Comparison of ENCODE assay signal across 8 mouse cellular contexts in genomic region chr17:6475913-6476312, GRCm38 (mm10). TPM values are rescaled to one million over a fixed set of nuclear protein-coding genes. Genes with fewer than 3 reads are reported as not detected.
DNase-seq lines count a peak whose midpoint lies in the region; ATAC-seq and TF ChIP-seq lines count a peak whose summit lies in the region.
"Not testable (repeated sequence)": the region's sequence is repeated elsewhere in the genome, so short reads cannot be mapped to it uniquely, and the experiment has no call there.

No protein-coding gene starts in this region.

- not testable (repeated sequence) for TF ChIP-seq RAD21 in CH12.LX (IDR thresholded peaks at IDR 0.05; ENCODE audit: low read depth, low read length)

- ATAC-seq in embryonic facial prominence, embryonic 11.5 days (replicated peaks; ENCODE audit: insufficient number of reproducible peaks, low FRiP score, low TSS enrichment, low read depth); forebrain, postnatal 0 days; hindbrain, embryonic 13.5 days (ENCODE audit: low FRiP score); kidney, embryonic 16.5 days (ENCODE audit: low FRiP score, low TSS enrichment); liver, embryonic 16.5 days (ENCODE audit: low read depth); midbrain, embryonic 15.5 days (replicated peaks); stomach, embryonic 15.5 days (ENCODE audit: insufficient read depth, low FRiP score, low read depth): not testable (repeated sequence)

- 60% methylated on average over 7 of the region's 7 CpGs for WGBS in embryonic facial prominence, embryonic 11.5 days
- 55% methylated on average over 7 of the region's 7 CpGs for WGBS in forebrain, postnatal 0 days
- WGBS in hindbrain, embryonic 13.5 days, result 63% methylated on average over 7 of the region's 7 CpGs
- 53% methylated on average over 6 of the region's 7 CpGs for WGBS in kidney, embryonic 16.5 days
- WGBS in liver, embryonic 16.5 days (ENCODE audit: insufficient replicate concordance), result 38% methylated on average over 7 of the region's 7 CpGs
- 69% methylated on average over 7 of the region's 7 CpGs for WGBS in midbrain, embryonic 15.5 days
- WGBS in stomach, embryonic 15.5 days, result 53% methylated on average over 7 of the region's 7 CpGs

- not testable (repeated sequence) for H3K36me3 ChIP-seq in CH12.LX (replicated peaks in 1 of 2; ENCODE audit: control insufficient read depth in 1 of 2, insufficient read depth in 1 of 2, low read length in 1 of 2); embryonic facial prominence, embryonic 11.5 days (replicated peaks; ENCODE audit: control insufficient read depth, insufficient read depth, low read depth, low read length); forebrain, postnatal 0 days (ENCODE audit: insufficient read depth); hindbrain, embryonic 13.5 days; kidney, embryonic 16.5 days (ENCODE audit: insufficient read depth, low read length); liver, embryonic 16.5 days (ENCODE audit: control insufficient read depth, insufficient read depth); midbrain, embryonic 15.5 days (replicated peaks); stomach, embryonic 15.5 days

- H3K9me3 ChIP-seq in CH12.LX (replicated peaks; ENCODE audit: low read length); embryonic facial prominence, embryonic 11.5 days (replicated peaks; ENCODE audit: control insufficient read depth, low read length); forebrain, postnatal 0 days (ENCODE audit: low read length); hindbrain, embryonic 13.5 days; kidney, embryonic 16.5 days (ENCODE audit: low read length); liver, embryonic 16.5 days (replicated peaks; ENCODE audit: control insufficient read depth, low read length); midbrain, embryonic 15.5 days; stomach, embryonic 15.5 days: not testable (repeated sequence)

- peak overlapping the region; percentile 88 for H3K4me2 ChIP-seq in CH12.LX (ENCODE audit: insufficient read depth, low read depth, poor library complexity, severe bottlenecking)
- H3K4me2 ChIP-seq in embryonic facial prominence, embryonic 11.5 days (ENCODE audit: low read depth, low read length), result peak overlapping the region; percentile 90
- peak overlapping the region; percentile 71 for H3K4me2 ChIP-seq in forebrain, postnatal 0 days (ENCODE audit: low read depth)
- H3K4me2 ChIP-seq in hindbrain, embryonic 13.5 days, result peak overlapping the region; percentile 95
- H3K4me2 ChIP-seq in kidney, embryonic 16.5 days (replicated peaks; ENCODE audit: low read depth, low read length), result peak overlapping the region; percentile 97
- peak overlapping the region; percentile 78 for H3K4me2 ChIP-seq in liver, embryonic 16.5 days (ENCODE audit: low read depth, low read length)
- H3K4me2 ChIP-seq in midbrain, embryonic 15.5 days, result peak overlapping the region; percentile 79
- peak overlapping the region; percentile 77 for H3K4me2 ChIP-seq in stomach, embryonic 15.5 days

- not testable (repeated sequence) for H3K9ac ChIP-seq in CH12.LX (ENCODE audit: insufficient read depth, low read depth); liver, embryonic 16.5 days (ENCODE audit: low read depth, low read length); stomach, embryonic 15.5 days
- peak overlapping the region; percentile 22; the same call in 1 of the 2 replicates for H3K9ac ChIP-seq in embryonic facial prominence, embryonic 11.5 days (replicated peaks; ENCODE audit: low read length)
- peak overlapping the region; percentile 83; the same call in 1 of the 2 replicates for H3K9ac ChIP-seq in forebrain, postnatal 0 days
- peak overlapping the region; percentile 90 for H3K9ac ChIP-seq in hindbrain, embryonic 13.5 days
- peak overlapping the region; percentile 75; the same call in 1 of the 2 replicates for H3K9ac ChIP-seq in kidney, embryonic 16.5 days (replicated peaks; ENCODE audit: low read length)
- peak overlapping the region; percentile 87; the same call in 1 of the 2 replicates for H3K9ac ChIP-seq in midbrain, embryonic 15.5 days

- dilution Hi-C loops in CH12.LX (cut with MboI; ENCODE audit: extremely low pct_ligation_motif_present, extremely low pct_unique_long_range_greater_than_20kb, low sequenced_read_pairs), result not testable (repeated sequence)

- H3K27ac ChIP-seq in CH12.LX (ENCODE audit: insufficient read depth, low read depth); embryonic facial prominence, embryonic 11.5 days (replicated peaks; ENCODE audit: low read depth, low read length); forebrain, postnatal 0 days (ENCODE audit: low read depth, low read length); hindbrain, embryonic 13.5 days; kidney, embryonic 16.5 days (ENCODE audit: low read length); liver, embryonic 16.5 days (ENCODE audit: low read length); midbrain, embryonic 15.5 days; stomach, embryonic 15.5 days: not testable (repeated sequence)

- H3K4me1 ChIP-seq in CH12.LX (ENCODE audit: control insufficient read depth in 1 of 2, insufficient read depth in 2 of 2); embryonic facial prominence, embryonic 11.5 days (ENCODE audit: control insufficient read depth, insufficient read depth, low read length); forebrain, postnatal 0 days (ENCODE audit: insufficient read depth); kidney, embryonic 16.5 days (ENCODE audit: insufficient read depth, low read length); liver, embryonic 16.5 days (ENCODE audit: control insufficient read depth, low read depth, low read length); stomach, embryonic 15.5 days: not testable (repeated sequence)
- peaks cover 26% of the 10 kb centered on the region for H3K4me1 ChIP-seq in hindbrain, embryonic 13.5 days (replicated peaks)
- peaks cover 14% of the 10 kb centered on the region for H3K4me1 ChIP-seq in midbrain, embryonic 15.5 days

- in situ Hi-C loops in CH12.LX (cut with MboI; ENCODE audit: low pct_ligation_motif_present, low pct_unique_long_range_greater_than_20kb, low sequenced_read_pairs), result not testable (repeated sequence)

- TF ChIP-seq POLR2A in CH12.LX (IDR thresholded peaks at IDR 0.05; ENCODE audit: low read depth, low read length), result not testable (repeated sequence)

- H3K4me3 ChIP-seq in CH12.LX (replicated peaks in 1 of 3; ENCODE audit: low read depth in 2 of 3, low read length in 2 of 3, poor library complexity in 1 of 3), result peak overlapping the region in 2 of 3 experiments; percentile 53 to 88
- peak overlapping the region; percentile 79 for H3K4me3 ChIP-seq in embryonic facial prominence, embryonic 11.5 days (ENCODE audit: low read depth, low read length)
- H3K4me3 ChIP-seq in forebrain, postnatal 0 days (ENCODE audit: low read depth, low read length), result peak overlapping the region; percentile 68; the same call in 1 of the 2 replicates
- H3K4me3 ChIP-seq in hindbrain, embryonic 13.5 days, result peak overlapping the region; percentile 57
- H3K4me3 ChIP-seq in kidney, embryonic 16.5 days (ENCODE audit: low read length), result peak overlapping the region; percentile 74
- peak overlapping the region; percentile 66; the same call in 1 of the 2 replicates for H3K4me3 ChIP-seq in liver, embryonic 16.5 days (ENCODE audit: low read depth, low read length)
- peak overlapping the region; percentile 61 for H3K4me3 ChIP-seq in midbrain, embryonic 15.5 days
- H3K4me3 ChIP-seq in stomach, embryonic 15.5 days (replicated peaks), result peak overlapping the region; percentile 61

- H3K79me2 ChIP-seq in CH12.LX (replicated peaks; ENCODE audit: control insufficient read depth, extremely low read depth, insufficient read depth, poor library complexity, severe bottlenecking), result not testable (repeated sequence)

- not testable (repeated sequence) for TF ChIP-seq EP300 in CH12.LX (IDR thresholded peaks at IDR 0.05; ENCODE audit: low read length)

- not testable (repeated sequence) for H3K27me3 ChIP-seq in CH12.LX (replicated peaks); embryonic facial prominence, embryonic 11.5 days (ENCODE audit: control insufficient read depth, insufficient read depth, low read length); forebrain, postnatal 0 days (ENCODE audit: insufficient read depth, low read length); hindbrain, embryonic 13.5 days; kidney, embryonic 16.5 days (ENCODE audit: insufficient read depth, low read length); liver, embryonic 16.5 days (ENCODE audit: control insufficient read depth, insufficient read depth, low read depth, low read length); midbrain, embryonic 15.5 days (replicated peaks); stomach, embryonic 15.5 days (replicated peaks)

- not testable (repeated sequence) for TF ChIP-seq CTCF in CH12.LX (conservative IDR thresholded peaks at IDR 0.05 in 1 of 2, IDR thresholded peaks at IDR 0.05 in 1 of 2; ENCODE audit: low read depth in 2 of 2, low read length in 2 of 2); forebrain, postnatal 0 days (IDR thresholded peaks at IDR 0.05; ENCODE audit: low read depth)

- not testable (repeated sequence) for DNase-seq in CH12.LX (ENCODE audit: extremely low read depth); embryonic facial prominence, embryonic 11.5 days (ENCODE audit: low spot score); forebrain, postnatal 0 days

RNA-seq across cellular contexts. Expression of gene Dynlt1b, which starts 46.0 kb away (rescaled TPM):
- total RNA-seq in CH12.LX (2012; rRNA removed) (338 and 389 TPM in 2 replicates), CH12.LX (2014; rRNA removed) (542 and 607 TPM in 2 replicates)
- polyA plus RNA-seq in CH12.LX (2012; ENCODE audit: insufficient read length, low read depth), result 287 and 371 TPM in 2 replicates
- 546 and 573 TPM in 2 replicates for polyA plus RNA-seq in embryonic facial prominence, embryonic 11.5 days (2014; fragmentation: Nextera tagmentation; extraction: Ambion mirVana)
- 431 and 543 TPM in 2 replicates for total RNA-seq in forebrain, postnatal 0 days (2014; rRNA removed)
- 1,167 and 1,337 TPM in 2 replicates for polyA plus RNA-seq in forebrain, postnatal 0 days (2015; fragmentation: Nextera tagmentation; extraction: Ambion mirVana)
- polyA plus RNA-seq in hindbrain, embryonic 13.5 days (2015; fragmentation: Nextera tagmentation; extraction: Ambion mirVana), result 1,230 and 1,256 TPM in 2 replicates
- 414 and 449 TPM in 2 replicates for polyA plus RNA-seq in kidney, embryonic 16.5 days (2015; fragmentation: Nextera tagmentation; extraction: Ambion mirVana)
- 198 and 205 TPM in 2 replicates for polyA plus RNA-seq in liver, embryonic 16.5 days (2015; fragmentation: Nextera tagmentation; extraction: Ambion mirVana)
- 1,067 and 1,101 TPM in 2 replicates for polyA plus RNA-seq in midbrain, embryonic 15.5 days (2015; fragmentation: Nextera tagmentation; extraction: Ambion mirVana)
- 461 and 518 TPM in 2 replicates for polyA plus RNA-seq in stomach, embryonic 15.5 days (2015; fragmentation: Nextera tagmentation; extraction: Ambion mirVana)
